Mouse (Mus musculus) liver, embryonic 11.5 days (tissue): Measurements from ENCODE around the gene Ip6k1. TPM values are rescaled to one million over a fixed set of nuclear protein-coding genes. Genes with fewer than 3 reads are reported as not detected.

Source experiments
- microRNA-seq: library from miRNA; unstranded; fragments of <30 nt; microRNA quantifications from one replicate; pipeline ENCODE4, GENCODE M21; 2017; ENCODE audit warnings: borderline number of aligned reads
- polyA plus RNA-seq: library from polyadenylated mRNA; unstranded; fragments of >200 nt; fragmentation: Nextera tagmentation; extraction: Ambion mirVana; gene quantifications from 2 replicates; pipeline ENCODE4 v1.2.1, GENCODE M21; 2014

Gene Ip6k1
- polyA plus RNA-seq, 1 experiment from 2014 or later = 26.6 TPM

Small RNA genes within 50 kb of the gene (microRNA-seq; reads per million reads assigned to microRNA genes)
- gene Mir7088 = 1.1 reads per million

Other genes starting within 250 kb of the Ip6k1 start
- 115 and 123 TPM in 2 replicates for gene Rbm5, start 231.5 kb upstream of the Ip6k1 start, polyA plus RNA-seq
- 60.0 and 60.9 TPM in 2 replicates for gene Rbm6, start 129.3 kb upstream of the Ip6k1 start, polyA plus RNA-seq
- gene Mon1a, start 114.3 kb upstream of the Ip6k1 start, polyA plus RNA-seq = 8.9 and 11.0 TPM in 2 replicates
- gene Mst1r, start 95.6 kb upstream of the Ip6k1 start, polyA plus RNA-seq = 1.3 and 1.5 TPM in 2 replicates
- not detected in 2 replicates for gene Actl11, start 74.0 kb upstream of the Ip6k1 start, polyA plus RNA-seq
- 0.56 and 0.88 TPM in 2 replicates for gene Camkv, start 66.8 kb upstream of the Ip6k1 start, polyA plus RNA-seq
- 30.4 and 32.9 TPM in 2 replicates for gene Traip, start 52.4 kb upstream of the Ip6k1 start, polyA plus RNA-seq
- gene Uba7, start 27.0 kb upstream of the Ip6k1 start, polyA plus RNA-seq = 44.3 and 47.4 TPM in 2 replicates
- gene Gm20661, start 19.4 kb upstream of the Ip6k1 start, polyA plus RNA-seq = 2.0 TPM in 2 replicates
- 74.8 and 76.2 TPM in 2 replicates for gene Inka1, start 16.6 kb upstream of the Ip6k1 start, polyA plus RNA-seq
- 5.1 and 5.6 TPM in 2 replicates for gene Cdhr4, start 10.0 kb upstream of the Ip6k1 start, polyA plus RNA-seq
- 0.69 TPM in 1 of 2 replicates, not detected in the other for gene Gm20662, start 6.2 kb upstream of the Ip6k1 start, polyA plus RNA-seq
- gene Gmppb, start 46.7 kb downstream of the Ip6k1 start, polyA plus RNA-seq = 26.5 and 30.0 TPM in 2 replicates
- 2.3 TPM in 2 replicates for gene Amigo3, start 50.7 kb downstream of the Ip6k1 start, polyA plus RNA-seq
- 9.7 and 12.5 TPM in 2 replicates for gene Mst1, start 77.9 kb downstream of the Ip6k1 start, polyA plus RNA-seq
- gene Rnf123, start 80.8 kb downstream of the Ip6k1 start, polyA plus RNA-seq = 59.1 and 59.2 TPM in 2 replicates
- 159 and 167 TPM in 2 replicates for gene Apeh, start 92.1 kb downstream of the Ip6k1 start, polyA plus RNA-seq
- gene Bsn, start 187.9 kb downstream of the Ip6k1 start, polyA plus RNA-seq = 5.2 and 5.7 TPM in 2 replicates